Mouse (Mus musculus) megakaryocyte, adult 5-6 weeks (primary cell): ENCODE measurements at regions not wholly inside any gene's neighbourhood (a gene's known extent, or its start where the extent isn't known, plus 50 kb on each side); places are given as distances from the start of the nearest gene placed in this dataset.

Source experiments
- ATAC-seq: 2 replicates; pipeline ENCODE4 v1.8.0; 2016; ENCODE audit warnings: mild to moderate bottlenecking, inconsistent platforms; ENCODE audit not compliant: poor library complexity, severe bottlenecking

DNA sequence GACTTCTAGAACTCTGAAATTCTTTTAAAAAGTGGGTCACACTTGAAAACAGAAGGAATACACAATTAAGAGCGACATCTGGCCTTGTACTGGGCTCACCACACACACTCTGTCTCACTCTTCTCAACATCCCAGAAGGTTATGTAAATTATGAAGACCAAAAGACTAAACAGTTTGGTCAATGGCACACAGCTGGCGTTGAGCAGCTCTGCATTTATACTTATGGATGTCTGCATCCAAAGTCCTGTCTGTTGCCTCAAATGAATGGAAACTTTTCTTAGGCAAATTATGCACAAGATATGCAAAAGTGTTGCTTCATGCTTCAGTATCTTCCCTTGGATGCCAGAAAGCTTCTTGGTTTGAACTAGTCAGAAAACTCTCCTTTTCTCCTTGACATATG is 323.5 kb downstream of the Ppp3ca start:
- ATAC-seq: no peak

DNA sequence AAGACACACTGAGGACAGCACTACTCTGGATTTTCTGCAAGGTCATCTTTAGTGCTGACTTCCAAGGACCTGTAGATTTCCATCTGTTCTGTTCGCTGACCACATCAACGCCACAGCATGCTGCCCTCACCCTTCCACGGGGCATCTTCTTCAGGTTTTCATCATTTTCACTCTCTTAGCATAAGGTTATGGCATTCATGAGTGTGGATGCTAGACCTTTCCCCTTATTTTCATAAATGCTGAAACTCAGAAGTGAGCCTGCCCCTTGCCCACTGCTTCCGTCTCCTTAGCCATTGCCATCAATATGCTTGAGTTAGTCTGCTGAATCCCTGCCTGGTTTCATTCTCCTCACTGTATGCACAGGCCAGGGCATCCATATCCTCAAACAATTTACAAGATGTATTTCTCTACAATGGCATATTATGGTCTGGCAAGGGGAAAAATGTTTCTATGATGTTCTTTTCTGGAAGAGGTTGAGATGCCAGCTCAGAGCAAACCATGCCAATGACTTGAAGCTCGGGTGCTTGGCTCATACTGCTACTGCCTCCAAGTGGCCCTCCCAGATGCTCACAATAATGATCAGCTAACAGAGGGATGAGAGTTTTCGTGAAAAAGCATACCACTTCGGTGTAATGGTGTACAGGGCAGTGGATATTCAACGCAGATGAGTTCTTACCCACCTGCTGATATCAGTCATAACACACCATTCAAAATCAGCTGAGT is 324.6 kb downstream of the Ppp3ca start:
- no peak for ATAC-seq

DNA sequence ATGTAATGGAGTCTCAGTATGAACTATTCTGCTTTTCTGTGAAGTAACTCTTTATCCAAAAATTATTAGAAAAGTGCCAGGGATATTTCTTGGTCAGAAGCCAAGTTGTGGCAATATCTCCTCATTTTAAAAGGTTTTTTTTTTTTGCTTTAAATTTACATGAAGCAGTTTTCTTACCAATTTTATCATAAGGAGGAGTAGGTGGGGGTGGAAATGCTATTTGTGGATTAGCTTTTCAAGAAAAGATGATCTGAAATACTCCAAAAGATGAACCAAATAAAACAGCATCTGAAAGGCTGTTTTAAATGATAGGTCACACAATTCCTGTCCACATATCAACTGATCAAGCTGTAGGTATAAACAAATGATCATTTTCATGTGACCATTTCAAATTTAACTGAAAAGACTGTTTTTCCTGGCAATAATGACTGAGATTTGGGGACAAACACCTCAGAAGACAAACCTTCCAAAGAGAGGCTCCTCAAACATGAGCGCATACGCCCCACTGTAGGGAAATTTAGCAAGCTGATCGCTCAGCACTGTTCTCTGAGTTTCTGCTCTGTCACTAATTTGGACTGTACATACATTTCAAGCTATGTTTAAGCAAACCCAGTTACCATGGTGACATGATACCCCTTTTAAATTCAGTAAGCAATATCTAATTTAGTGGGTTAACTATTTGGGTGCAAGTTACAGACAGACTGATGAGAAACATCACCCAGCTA is 325.8 kb downstream of the Ppp3ca start:
- no peak for ATAC-seq

DNA sequence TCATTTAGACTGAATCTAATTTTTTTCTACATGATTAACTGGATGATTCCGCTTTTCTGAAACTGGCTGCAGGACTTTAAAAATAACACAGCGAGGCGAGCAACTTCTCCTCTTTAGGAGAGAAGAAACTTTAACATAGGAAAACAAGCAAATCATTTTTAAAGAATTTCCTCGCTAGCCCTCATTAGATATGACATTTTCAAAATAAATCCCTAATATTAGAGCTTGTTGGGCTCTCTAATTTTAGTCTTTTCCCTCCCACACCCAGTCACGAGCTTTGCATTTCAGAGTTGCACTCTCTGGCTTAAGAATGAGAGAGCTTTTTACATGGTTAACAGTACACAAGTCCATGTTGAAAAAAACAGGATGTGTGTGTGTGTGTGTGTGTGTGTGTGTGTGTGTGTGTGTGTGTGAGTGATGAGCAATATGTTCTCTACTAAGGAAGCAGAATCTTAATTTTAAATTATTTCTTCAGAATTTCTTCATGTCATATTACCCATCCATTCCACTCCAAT is 326.5 kb downstream of the Ppp3ca start:
- ATAC-seq: no peak

DNA sequence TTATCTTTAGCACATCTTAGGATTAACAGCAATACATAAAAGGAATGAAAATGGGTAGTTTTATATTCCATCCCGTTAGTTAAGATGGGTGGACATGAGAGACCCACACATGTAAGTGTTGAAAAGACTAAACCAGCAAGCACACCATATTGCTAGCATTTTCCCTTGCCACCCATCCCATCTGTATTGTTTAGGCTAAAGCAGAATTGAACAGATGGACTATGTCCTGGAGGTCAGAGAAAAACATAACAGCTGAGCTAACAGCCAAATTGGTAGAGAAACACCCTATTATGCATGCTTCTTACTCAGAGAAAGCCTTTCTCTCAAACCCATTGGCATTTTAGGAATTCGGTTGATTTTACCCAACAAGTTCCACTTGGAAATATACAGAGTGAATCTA is 329.3 kb upstream of the Emcn start:
- no peak for ATAC-seq

DNA sequence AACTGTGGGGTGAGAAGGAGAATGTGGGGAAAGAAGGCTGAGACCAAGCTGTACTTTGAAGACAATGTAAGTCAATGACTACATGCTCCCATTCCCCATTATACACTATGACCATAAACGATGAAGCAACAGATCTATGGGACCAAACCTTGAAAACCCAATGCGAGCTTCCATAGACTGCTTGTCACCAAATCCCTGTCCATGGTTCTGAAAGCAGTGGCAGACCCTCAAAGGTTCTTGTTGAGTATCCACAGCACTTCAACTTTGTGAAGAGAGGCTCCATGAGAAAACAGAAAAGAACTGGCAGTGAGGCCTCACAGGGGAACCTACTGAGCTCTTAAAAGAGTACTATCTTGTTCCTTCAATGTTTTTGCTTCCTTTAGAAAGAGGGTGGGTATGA is 326.2 kb upstream of the Emcn start:
- no peak for ATAC-seq

DNA sequence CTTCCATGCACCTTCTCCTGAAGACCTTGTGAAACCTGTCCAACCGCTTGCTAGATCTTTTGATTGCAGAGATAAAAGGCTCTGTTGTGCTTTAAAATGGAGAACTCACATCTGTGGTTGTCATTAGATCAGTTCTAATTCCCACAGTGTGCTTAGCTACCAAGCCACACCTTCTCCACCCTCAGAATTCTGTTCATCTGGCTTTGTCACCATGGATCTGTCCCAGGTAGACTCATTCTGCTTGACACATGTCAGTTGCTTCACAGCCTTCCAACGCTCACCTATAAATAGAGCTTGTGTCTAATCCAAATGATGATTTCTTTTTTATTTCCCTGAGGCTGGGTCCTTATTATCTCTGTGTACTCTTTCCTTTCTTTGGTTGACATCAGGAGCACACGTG is 325.7 kb upstream of the Emcn start:
- ATAC-seq: no peak

GRCm38 (mm10) chr3:137019971-137020634 is 320.8 kb upstream of the Emcn start:
- ATAC-seq: no peak

GRCm38 (mm10) chr3:137029546-137029945 is 311.3 kb upstream of the Emcn start:
- ATAC-seq: no peak

DNA sequence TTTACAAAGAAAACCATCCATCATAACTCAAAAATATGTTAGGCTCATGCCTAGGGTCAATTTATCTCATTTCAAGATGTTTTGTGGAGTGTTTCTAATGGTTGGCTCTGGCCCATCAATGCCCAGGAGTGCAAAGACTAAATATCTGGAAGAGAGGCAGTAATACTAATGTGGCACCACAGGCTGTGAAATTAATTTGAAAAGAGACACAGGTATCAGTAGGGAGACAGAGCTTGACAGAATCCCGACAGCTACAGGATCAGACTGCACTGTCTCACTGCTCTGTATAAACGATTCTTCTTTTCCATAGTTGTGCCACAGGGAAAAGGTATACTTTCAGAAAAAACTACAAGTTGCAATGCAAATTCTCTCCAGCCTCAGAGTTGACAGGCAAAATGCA is 308.1 kb upstream of the Emcn start:
- no peak for ATAC-seq

DNA sequence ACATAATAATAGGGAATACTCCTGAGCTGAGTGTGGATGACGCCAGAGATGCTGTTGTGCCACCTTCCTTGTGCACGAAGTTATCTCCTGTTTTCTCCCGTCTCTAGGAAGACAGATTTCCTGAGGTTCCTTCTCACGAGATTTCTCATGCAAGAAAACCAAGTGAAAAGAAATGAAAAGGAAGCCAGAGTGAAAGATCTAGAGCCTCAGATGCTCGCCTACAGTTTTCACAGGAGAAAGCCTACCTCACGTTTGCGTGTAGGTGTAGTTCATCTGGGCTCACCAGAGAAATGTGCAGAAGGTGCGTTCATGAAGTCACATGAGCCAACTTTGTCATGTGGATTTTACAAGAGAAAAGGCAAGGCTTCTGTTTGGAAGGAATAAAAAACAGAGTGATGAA is 301.2 kb upstream of the Emcn start:
- ATAC-seq: no peak

GRCm38 (mm10) chr3:137056544-137057224 is 284.2 kb upstream of the Emcn start:
- ATAC-seq: no peak

DNA sequence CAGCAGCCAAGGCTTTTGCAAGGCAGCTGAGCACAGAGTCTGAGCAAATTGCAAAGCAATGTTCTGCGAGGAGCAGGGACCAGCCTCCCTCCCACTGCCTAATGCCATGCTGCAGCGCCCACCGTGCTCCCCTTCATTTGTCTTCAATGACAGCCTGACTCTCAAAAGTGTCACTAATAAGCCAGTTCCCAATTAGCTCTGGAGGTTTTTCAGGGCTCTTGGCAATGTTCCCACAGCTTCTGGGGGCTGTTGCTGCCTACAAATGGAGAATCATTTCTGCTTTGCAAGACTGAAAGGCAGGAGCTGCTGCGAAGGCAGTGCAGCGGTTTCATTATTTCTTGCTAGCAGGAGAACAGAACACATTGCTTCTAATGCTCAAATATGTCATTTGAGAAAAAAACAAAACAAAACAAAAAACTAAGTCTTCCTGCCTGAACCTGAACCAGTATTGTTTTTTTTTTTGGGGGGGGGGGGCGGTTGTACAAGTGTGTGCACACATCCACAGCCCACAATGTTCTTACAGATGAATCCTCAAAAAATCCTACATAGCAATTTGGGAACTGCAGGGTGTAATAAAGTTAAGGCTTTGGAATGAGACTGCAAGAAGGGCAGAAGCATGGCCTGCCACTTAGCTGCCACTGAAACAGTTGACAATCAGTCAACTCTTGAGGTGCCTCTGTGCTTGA is 283.5 kb upstream of the Emcn start:
- ATAC-seq: no peak

DNA sequence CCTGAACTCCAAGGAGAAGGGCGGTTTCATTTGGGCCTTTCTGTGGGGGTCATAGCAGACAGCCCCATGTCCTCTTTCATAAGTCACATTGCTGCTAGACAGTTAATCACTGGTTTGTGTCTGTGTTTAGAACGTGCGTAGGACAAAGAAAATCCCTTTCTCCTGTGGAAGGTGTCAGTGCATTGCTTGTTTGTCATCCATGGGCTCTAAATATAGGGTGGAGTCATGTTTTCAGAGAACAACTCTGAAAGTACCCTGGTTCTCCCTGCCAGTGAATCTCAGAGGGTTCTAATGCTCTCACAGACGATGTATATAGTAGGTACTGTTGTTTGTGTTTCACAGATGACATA is 283.0 kb upstream of the Emcn start:
- no peak for ATAC-seq

DNA sequence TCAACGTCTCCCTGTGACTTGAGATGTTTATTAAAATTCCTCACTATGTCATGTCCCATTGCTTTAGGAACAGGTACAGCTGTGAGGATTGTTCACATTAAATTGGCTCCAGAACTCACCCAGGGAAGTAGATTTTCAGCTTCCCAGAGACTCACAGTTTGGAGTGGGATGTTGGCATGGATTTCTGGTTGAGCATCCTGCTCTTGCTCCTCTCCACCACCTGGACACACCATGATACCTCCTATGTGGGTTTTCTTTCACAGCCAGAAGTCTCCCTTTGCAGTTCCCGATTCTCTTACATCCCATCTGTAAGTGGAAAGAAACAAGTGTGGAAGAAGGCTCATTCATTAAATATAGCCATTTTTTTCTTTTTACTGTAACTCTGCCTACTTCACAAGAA is 278.8 kb upstream of the Emcn start:
- ATAC-seq: no peak

GRCm38 (mm10) chr3:137067336-137067735 is 273.5 kb upstream of the Emcn start:
- no peak for ATAC-seq

- ATAC-seq: no peak
Observed at GRCm38 (mm10) chr3:137069334-137069733, 271.5 kb upstream of the Emcn start.

DNA sequence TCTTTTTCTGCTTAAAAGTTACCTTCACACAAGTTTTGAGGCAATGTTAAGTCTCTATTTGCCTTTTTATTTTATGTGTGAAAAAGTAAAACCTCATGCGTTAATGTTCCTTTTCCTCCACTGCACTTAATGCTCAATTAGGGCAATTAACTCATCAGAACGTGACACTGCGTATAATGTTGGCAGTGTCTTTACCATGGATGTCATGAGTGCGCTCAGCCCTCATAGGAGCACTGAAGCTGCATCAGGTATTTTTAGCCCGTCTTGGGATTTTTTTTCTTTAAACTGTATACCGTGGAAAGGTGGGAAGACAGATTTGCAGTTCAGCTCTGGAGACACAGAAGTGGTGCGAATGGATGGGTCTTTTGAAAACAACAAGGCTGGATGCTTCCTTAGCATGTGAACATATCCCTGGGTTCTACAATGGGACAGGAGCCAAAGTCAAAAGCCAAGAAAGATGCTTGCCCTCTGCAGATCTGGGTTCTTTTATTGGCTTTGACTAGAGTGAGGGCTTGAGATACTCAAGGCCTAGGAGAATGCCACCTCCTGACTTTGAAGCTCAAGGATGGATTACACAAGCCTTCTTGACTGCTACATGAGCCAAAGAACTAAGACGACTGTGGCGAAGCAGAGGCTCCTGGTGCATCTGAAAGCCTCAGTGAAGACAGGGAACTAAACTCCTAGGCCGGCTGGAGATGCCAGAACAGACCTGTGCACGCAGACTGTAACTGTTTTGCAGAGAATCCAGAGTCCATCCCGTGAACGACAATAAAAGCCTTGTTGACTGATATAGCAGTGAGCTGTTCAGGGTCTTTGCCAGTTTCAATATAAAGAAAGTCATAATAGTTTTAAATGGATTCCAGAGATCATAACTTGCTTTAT is 262.9 kb upstream of the Emcn start:
- no peak for ATAC-seq

- no peak for ATAC-seq
Observed at GRCm38 (mm10) chr3:137078600-137078975, 262.3 kb upstream of the Emcn start.

- no peak for ATAC-seq
Observed at GRCm38 (mm10) chr3:137086896-137087295, 254.0 kb upstream of the Emcn start.
